Comparison of ENCODE assay signal across 8 mouse cellular contexts in genomic region chr3:89519894-89520293, GRCm38 (mm10). TPM values are rescaled to one million over a fixed set of nuclear protein-coding genes. Genes with fewer than 3 reads are reported as not detected.
DNase-seq lines count a peak whose midpoint lies in the region; ATAC-seq and TF ChIP-seq lines count a peak whose summit lies in the region.

Gene Kcnn3, plus strand, starts transcription at chr3:89520164.

- peak within 1 kb of the TSS; percentile 91 for H3K4me2 ChIP-seq in embryonic facial prominence, embryonic 12.5 days (replicated peaks)

- no peak for TF ChIP-seq CTCF in thymus, adult 2 months (IDR thresholded peaks at IDR 0.05; ENCODE audit: borderline replicate concordance, control insufficient read depth, extremely low read depth, insufficient read depth, low read length, poor library complexity)

- H3K9ac ChIP-seq in embryonic facial prominence, embryonic 12.5 days: peak within 1 kb of the TSS; percentile 56

- H3K27ac ChIP-seq in thymus, adult 2 months (ENCODE audit: control insufficient read depth, insufficient read depth, low read length): no peak within 1 kb of the TSS
- H3K27ac ChIP-seq in embryonic facial prominence, embryonic 12.5 days: no peak within 1 kb of the TSS

- no peak within 1 kb of the TSS for H3K4me3 ChIP-seq in thymus, adult 2 months (ENCODE audit: control insufficient read depth, insufficient read depth, low read length)
- H3K4me3 ChIP-seq in embryonic facial prominence, embryonic 12.5 days: peak within 1 kb of the TSS; percentile 38

- no peak for TF ChIP-seq POLR2A in thymus, adult 2 months (IDR thresholded peaks at IDR 0.05; ENCODE audit: control insufficient read depth, extremely low read depth, insufficient read depth, low read length, poor library complexity)

- peak; percentile 16 for DNase-seq in thymus, adult 2 months
- DNase-seq in thymus, postnatal 0 days (ENCODE audit: low spot score): no peak
- peak; percentile 90 for DNase-seq in heart, adult 18-20 months
- DNase-seq in kidney, adult 11 months: peak; percentile 79
- DNase-seq in left cerebral cortex, postnatal 25 days (ENCODE audit: low spot score in 2 of 2): peak; percentile 89 to 92
- DNase-seq in right cerebral cortex, postnatal 25 days: peak; percentile 89

- no peaks in the 10 kb centered on the region; the same call in 1 of the 2 replicates for H3K9me3 ChIP-seq in embryonic facial prominence, embryonic 12.5 days

- peaks cover 7% of the 10 kb centered on the region; the same call in 1 of the 2 replicates for H3K27me3 ChIP-seq in thymus, adult 2 months (ENCODE audit: control insufficient read depth, insufficient read depth, low read length)
- H3K27me3 ChIP-seq in embryonic facial prominence, embryonic 12.5 days: peaks cover 38% of the 10 kb centered on the region

- H3K36me3 ChIP-seq in thymus, adult 2 months (ENCODE audit: control insufficient read depth, insufficient read depth, low read length): no peaks in the 10 kb centered on the region
- no peaks in the 10 kb centered on the region for H3K36me3 ChIP-seq in embryonic facial prominence, embryonic 12.5 days

- H3K4me1 ChIP-seq in thymus, adult 2 months (replicated peaks; ENCODE audit: control insufficient read depth, insufficient read depth, low read length): no peaks in the 10 kb centered on the region
- peaks cover 26% of the 10 kb centered on the region for H3K4me1 ChIP-seq in embryonic facial prominence, embryonic 12.5 days

- intact Hi-C loops in left cerebral cortex, postnatal 25 days (cut with DNase I): no loop called here

- 4% methylated on average over 15 of the region's 15 CpGs for WGBS in thymus, adult 2 months
- WGBS in embryonic facial prominence, embryonic 12.5 days: 0% methylated on average over 15 of the region's 15 CpGs

- peak; percentile 81 for ATAC-seq in embryonic facial prominence, embryonic 12.5 days (ENCODE audit: insufficient number of reproducible peaks, insufficient read depth, low FRiP score, low TSS enrichment)
- peak; percentile 91 for ATAC-seq in megakaryocyte-erythroid progenitor cell, adult 5-6 weeks (replicated peaks; ENCODE audit: low FRiP score, low TSS enrichment, poor library complexity, severe bottlenecking)

RNA-seq across cellular contexts. Expression of gene Kcnn3, which starts in this region (rescaled TPM):
- 1.6 and 2.4 TPM in 2 replicates for polyA plus RNA-seq in thymus, adult 2 months (2012; rRNA removed)
- 7.3 and 8.8 TPM in 2 replicates for polyA plus RNA-seq in thymus, postnatal 0 days (2015; fragmentation: Nextera tagmentation; extraction: Ambion mirVana)
- polyA plus RNA-seq in embryonic facial prominence, embryonic 12.5 days (2016; fragmentation: Nextera tagmentation; extraction: Ambion mirVana): 2.1 and 2.5 TPM in 2 replicates
- 1 to 10 TPM; 1.5 to 2.0 TPM for total RNA-seq in heart, adult 18-20 months (2021)
- total RNA-seq in left cerebral cortex, postnatal 25 days (2021): 10 to 100 TPM; 20.3 to 22.8 TPM
- total RNA-seq in megakaryocyte-erythroid progenitor cell, adult 5-6 weeks (2014; fragmentation: Nextera tagmentation): not detected in 2 replicates
- total RNA-seq in megakaryocyte-erythroid progenitor cell, adult 5-6 weeks (2017): not detected in 2 replicates

Comparison
In these comparisons a context has a peak if more than half of its experiments do, and no peak if none do; other contexts are left out.
1. RNA of gene Kcnn3 (total RNA-seq): 20.3 to 22.8 TPM in left cerebral cortex, postnatal 25 days; 1.5 to 2.0 TPM in heart, adult 18-20 months and not detected in megakaryocyte-erythroid progenitor cell, adult 5-6 weeks; every median in the first group is over 4 times any median in the second.
2. Peak in ATAC-seq in megakaryocyte-erythroid progenitor cell, adult 5-6 weeks; RNA of the gene not detected or under 1 TPM.